Mouse (Mus musculus) midbrain, embryonic 12.5 days (tissue): ENCODE data around the gene Mrgpra2b. TPM values are rescaled to one million over a fixed set of nuclear protein-coding genes. Genes with fewer than 3 reads are reported as not detected.
"Not testable (repeated sequence)": the region's sequence is repeated elsewhere in the genome, so short reads cannot be mapped to it uniquely, and the experiment has no call there.

Source experiments
- ATAC-seq: fragments of 200-750 bp; cut with Nextera tagmentation; 2 replicates; pipeline ENCODE4 v1.8.0; 2017; ENCODE audit warnings: low read depth, moderate TSS enrichment, moderate library complexity; ENCODE audit not compliant: low FRiP score
- H3K27ac ChIP-seq: fragments of 300-500 bp; sonication (generic); replicated peaks from 2 replicates; pipeline ENCODE4 v1.5.1; 2016; ENCODE audit warnings: mild to moderate bottlenecking
- H3K27me3 ChIP-seq: fragments of 300-500 bp; sonication (generic); 2 replicates; pipeline ENCODE4 v1.6.1; 2016; ENCODE audit warnings: mild to moderate bottlenecking
- H3K36me3 ChIP-seq: fragments of 300-500 bp; sonication (generic); 2 replicates; pipeline ENCODE4 v1.6.1; 2016
- H3K4me1 ChIP-seq: fragments of 300-500 bp; sonication (generic); 2 replicates; pipeline ENCODE4 v1.6.1; 2016
- H3K4me2 ChIP-seq: fragments of 300-500 bp; sonication (generic); replicated peaks from 2 replicates; pipeline ENCODE4 v1.6.1; 2016; ENCODE audit warnings: mild to moderate bottlenecking, moderate library complexity
- H3K4me3 ChIP-seq: fragments of 300-500 bp; sonication (generic); 2 replicates; pipeline ENCODE4 v1.5.1; 2016; ENCODE audit warnings: mild to moderate bottlenecking
- H3K9ac ChIP-seq: fragments of 300-500 bp; sonication (generic); replicated peaks from 2 replicates; pipeline ENCODE4 v1.6.1; 2016; ENCODE audit warnings: mild to moderate bottlenecking, moderate library complexity
- H3K9me3 ChIP-seq: fragments of 300-500 bp; sonication (generic); 2 replicates; pipeline ENCODE4 v1.6.1; 2016; ENCODE audit warnings: mild to moderate bottlenecking
- WGBS: fragments of 180-500 bp; shearing (Covaris S2); methylation state at CpG from one replicate; pipeline ENCODE4 v1.1.7; 2016; 5-methylcytosine and 5-hydroxymethylcytosine counted together
- polyA plus RNA-seq: library from polyadenylated mRNA; unstranded; fragments of >200 nt; fragmentation: Nextera tagmentation; extraction: Ambion mirVana; gene quantifications from 2 replicates; pipeline ENCODE4 v1.2.1, GENCODE M21; 2016

The Mrgpra2b gene
- polyA plus RNA-seq = not detected in 2 replicates

- no peak for ATAC-seq
- peaks cover 44% of the 10 kb centered on the region; the same call in 1 of the 2 replicates for H3K9me3 ChIP-seq
These were observed at the start of gene Mrgpra2b for GRCm38 (mm10) chr7:47528762-47529161. TSS of gene Mrgpra2b (minus strand) at chr7:47528862.

GRCm38 (mm10) chr7:47516379-47516778, 12.3 kb downstream of the Mrgpra2b start:
- 58% methylated on average over 1 of the region's 1 CpGs for WGBS
- Histone ChIP-seq H3K9ac (no peak overlapping the region), H3K27ac (no peak overlapping the region), H3K36me3 (no peaks in the 10 kb centered on the region), H3K4me2 (no peak overlapping the region), H3K4me3 (no peak overlapping the region), H3K9me3 (peaks cover 37% of the 10 kb centered on the region), H3K4me1 (no peaks in the 10 kb centered on the region), H3K27me3 (no peaks in the 10 kb centered on the region)
- no peak for ATAC-seq

More at GRCm38 (mm10) chr7:47528762-47529161, at the start of gene Mrgpra2b:
- no peak within 1 kb of the TSS for H3K4me2 ChIP-seq
- no peaks in the 10 kb centered on the region for H3K36me3 ChIP-seq
- no peak within 1 kb of the TSS for H3K9ac ChIP-seq
- no peaks in the 10 kb centered on the region for H3K27me3 ChIP-seq
- no peak within 1 kb of the TSS for H3K27ac ChIP-seq
- no peak within 1 kb of the TSS for H3K4me3 ChIP-seq
- H3K4me1 ChIP-seq = no peaks in the 10 kb centered on the region

DNA sequence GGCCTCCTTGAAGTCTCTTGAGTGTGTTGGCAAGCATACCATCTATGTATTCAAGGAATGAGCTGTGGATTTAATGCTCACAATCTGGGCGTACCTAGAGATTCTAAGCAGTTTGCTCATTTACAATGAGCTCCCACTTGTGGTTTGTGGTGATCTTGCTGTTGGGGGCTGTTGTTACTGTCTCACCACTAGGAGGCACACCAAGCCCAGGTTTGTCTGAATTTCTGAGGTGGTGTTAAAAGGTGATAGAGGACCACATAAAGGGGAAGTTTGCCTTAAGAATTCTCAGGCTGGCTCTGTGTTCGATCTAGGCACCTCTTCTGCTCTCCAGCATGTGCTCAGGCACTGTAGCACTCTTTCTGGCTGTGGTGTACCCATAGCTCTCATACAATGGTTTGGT, 13.6 kb downstream of the Mrgpra2b start:
- H3K9me3 ChIP-seq = peaks cover 31% of the 10 kb centered on the region
- H3K4me3 ChIP-seq = no peak overlapping the region
- no peak overlapping the region for H3K4me2 ChIP-seq
- no peak for ATAC-seq
- H3K36me3 ChIP-seq = no peaks in the 10 kb centered on the region
- WGBS = 75% methylated on average over 2 of the region's 2 CpGs
- H3K27ac ChIP-seq = no peak overlapping the region
- no peaks in the 10 kb centered on the region for H3K4me1 ChIP-seq
- no peaks in the 10 kb centered on the region for H3K27me3 ChIP-seq
- H3K9ac ChIP-seq = no peak overlapping the region

- Histone ChIP-seq H3K9me3 (peaks cover 42% of the 10 kb centered on the region), H3K36me3 (no peaks in the 10 kb centered on the region), H3K27me3 (no peaks in the 10 kb centered on the region), H3K27ac (no peak overlapping the region), H3K4me1 (no peaks in the 10 kb centered on the region), H3K4me3 (no peak overlapping the region), H3K9ac (no peak overlapping the region), H3K4me2 (no peak overlapping the region)
- no peak for ATAC-seq
- 81% methylated on average over 4 of the region's 4 CpGs for WGBS
These were observed 25.7 kb downstream of the Mrgpra2b start for GRCm38 (mm10) chr7:47502953-47503352.

DNA sequence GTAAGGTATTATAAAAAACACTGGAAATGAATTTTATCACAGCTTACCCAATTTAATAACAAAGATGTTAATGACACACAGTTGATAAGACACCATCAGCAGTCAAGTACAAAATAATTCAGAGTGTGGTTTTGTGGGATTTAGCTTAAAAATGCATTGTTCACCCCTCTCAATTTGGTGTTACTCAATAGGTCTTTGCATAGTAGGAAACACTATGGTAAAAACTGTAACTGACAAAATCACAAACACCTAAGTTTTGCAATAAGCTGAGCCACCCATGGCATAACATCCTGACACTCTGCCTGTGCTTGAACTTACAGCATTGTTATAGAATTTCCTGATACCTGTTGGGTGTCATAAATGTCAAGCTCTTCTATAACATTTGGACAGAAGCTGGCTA, 37.4 kb downstream of the Mrgpra2b start:
- H3K27me3 ChIP-seq, H3K4me2 ChIP-seq, H3K9me3 ChIP-seq, H3K36me3 ChIP-seq, ATAC-seq, H3K4me1 ChIP-seq, H3K9ac ChIP-seq, H3K27ac ChIP-seq, H3K4me3 ChIP-seq: not testable (repeated sequence)

DNA sequence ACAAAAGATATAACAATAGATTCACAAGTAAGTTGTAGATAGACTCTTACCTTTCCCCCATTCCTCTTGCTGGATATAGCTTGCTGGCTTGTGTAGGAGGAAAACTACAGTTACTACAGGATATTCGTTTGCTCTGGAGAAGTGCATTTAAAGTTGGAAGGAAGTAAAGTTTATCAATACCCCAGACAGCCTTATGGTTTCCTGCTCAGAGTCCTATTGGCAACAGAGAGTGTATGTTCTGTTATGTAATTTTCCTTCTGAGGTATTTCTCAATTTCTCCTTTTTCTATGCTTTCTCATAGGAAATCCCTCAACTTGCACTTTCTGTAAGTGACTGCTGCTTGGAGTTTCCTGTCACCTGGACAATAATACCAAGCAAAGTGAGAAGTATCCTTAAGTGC, 39.2 kb downstream of the Mrgpra2b start:
- H3K36me3 ChIP-seq, H3K27ac ChIP-seq, ATAC-seq, H3K27me3 ChIP-seq, H3K4me2 ChIP-seq, H3K9me3 ChIP-seq, H3K4me3 ChIP-seq, H3K9ac ChIP-seq, H3K4me1 ChIP-seq: not testable (repeated sequence)
- WGBS = no CpG with 5 or more reads among the region's 1 CpGs

DNA sequence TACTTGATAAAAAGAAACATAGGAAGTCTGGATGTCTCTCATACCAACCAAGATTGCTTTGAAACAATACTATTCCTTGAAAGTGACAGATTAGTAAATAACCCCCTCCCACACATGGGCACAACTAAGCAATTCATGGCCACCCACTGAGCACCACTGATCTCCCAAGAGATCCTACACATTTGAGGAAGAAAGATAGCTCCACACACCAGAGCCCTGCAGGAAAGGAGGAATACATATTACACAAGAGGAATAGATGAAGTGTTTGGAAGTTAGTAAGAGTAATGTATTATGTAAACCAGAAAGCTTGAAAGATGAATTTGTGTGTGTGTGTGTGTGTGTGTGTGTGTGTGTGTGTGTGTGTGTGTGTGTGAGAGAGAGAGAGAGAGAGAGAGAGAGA, 45.5 kb downstream of the Mrgpra2b start:
- H3K27me3 ChIP-seq, H3K36me3 ChIP-seq, H3K9me3 ChIP-seq, H3K4me2 ChIP-seq, H3K9ac ChIP-seq, H3K27ac ChIP-seq, ATAC-seq, H3K4me1 ChIP-seq, H3K4me3 ChIP-seq: not testable (repeated sequence)

DNA sequence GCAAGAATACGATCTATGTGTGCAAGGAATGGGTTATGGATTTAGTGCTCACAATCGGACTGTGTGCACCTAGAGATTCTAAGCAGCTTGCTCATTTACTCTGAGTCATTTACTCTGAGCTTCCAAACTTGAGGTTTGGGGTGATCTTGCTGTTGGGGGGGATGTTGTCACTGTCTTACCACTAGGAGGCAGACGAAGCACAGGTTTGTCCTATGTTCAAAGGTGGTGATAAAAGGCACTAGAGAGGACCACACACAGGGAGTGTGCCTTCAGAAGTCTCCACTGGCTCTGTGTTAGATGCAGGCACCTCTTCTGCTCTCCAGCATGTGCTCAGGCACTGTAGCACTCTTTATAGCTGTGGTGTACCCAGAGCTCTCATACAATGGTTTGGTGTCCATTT, 54.8 kb downstream of the Mrgpra2b start:
- not testable (repeated sequence) for H3K27ac ChIP-seq, H3K4me3 ChIP-seq, H3K36me3 ChIP-seq, H3K9me3 ChIP-seq, H3K4me2 ChIP-seq, ATAC-seq, H3K27me3 ChIP-seq, H3K4me1 ChIP-seq, H3K9ac ChIP-seq
- 52% methylated on average over 2 of the region's 3 CpGs for WGBS

DNA sequence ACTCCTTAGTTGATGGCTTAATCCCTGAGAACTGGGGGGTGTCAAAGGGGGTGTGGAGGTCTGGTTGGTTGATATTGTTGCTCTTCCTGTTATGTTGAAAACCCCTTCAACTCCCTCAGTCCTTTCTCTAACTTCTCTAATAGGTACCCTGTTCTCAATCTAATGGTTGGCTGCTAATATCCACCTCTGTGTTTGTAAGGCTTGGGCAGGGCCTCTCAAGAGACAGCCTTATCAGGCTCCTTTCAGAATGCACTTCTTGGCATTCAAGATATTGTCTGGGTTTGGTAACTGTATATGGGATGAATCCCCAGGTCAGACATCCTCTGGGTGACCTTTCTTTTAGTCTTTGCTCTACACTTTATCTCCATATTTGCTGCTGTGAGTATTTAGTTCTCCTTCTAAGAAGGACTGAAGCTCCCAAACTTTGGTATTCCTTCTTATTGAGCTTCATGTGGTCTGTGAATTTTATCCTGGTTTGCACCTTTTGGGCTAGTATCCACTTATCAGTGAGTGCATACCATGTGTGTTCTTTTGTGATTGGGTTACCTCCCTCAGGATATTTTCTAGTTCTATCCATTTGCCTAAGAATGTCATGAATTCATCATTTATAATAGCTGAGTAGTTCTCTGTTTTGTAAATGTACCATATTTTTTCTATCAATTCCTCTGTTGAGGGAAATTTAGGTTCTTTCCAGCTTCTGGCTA, 63.2 kb downstream of the Mrgpra2b start:
- H3K27ac ChIP-seq, H3K4me1 ChIP-seq, ATAC-seq, H3K27me3 ChIP-seq, H3K36me3 ChIP-seq, H3K4me2 ChIP-seq, H3K4me3 ChIP-seq, H3K9ac ChIP-seq, H3K9me3 ChIP-seq: not testable (repeated sequence)

- not testable (repeated sequence) for H3K4me2 ChIP-seq, H3K4me3 ChIP-seq, H3K36me3 ChIP-seq, H3K9ac ChIP-seq, H3K9me3 ChIP-seq, H3K4me1 ChIP-seq, ATAC-seq, H3K27ac ChIP-seq, H3K27me3 ChIP-seq
- WGBS = no CpG with 5 or more reads among the region's 1 CpGs
These were observed 76.6 kb downstream of the Mrgpra2b start, which contains the start of gene Mrgpra2a for GRCm38 (mm10) chr7:47452015-47452414. TSS of gene Mrgpra2a (minus strand) at chr7:47452139.

- not testable (repeated sequence) for H3K36me3 ChIP-seq, H3K9ac ChIP-seq, H3K27me3 ChIP-seq, H3K4me3 ChIP-seq, H3K9me3 ChIP-seq, H3K27ac ChIP-seq, ATAC-seq, H3K4me2 ChIP-seq, H3K4me1 ChIP-seq
These were observed 82.9 kb downstream of the Mrgpra2b start for GRCm38 (mm10) chr7:47445729-47446128.

GRCm38 (mm10) chr7:47436463-47436862, 92.2 kb downstream of the Mrgpra2b start:
- H3K4me3 ChIP-seq, H3K9me3 ChIP-seq, H3K36me3 ChIP-seq, H3K4me2 ChIP-seq, H3K9ac ChIP-seq, H3K4me1 ChIP-seq, H3K27me3 ChIP-seq, H3K27ac ChIP-seq, ATAC-seq: not testable (repeated sequence)
- 58% methylated on average over 2 of the region's 2 CpGs for WGBS

DNA sequence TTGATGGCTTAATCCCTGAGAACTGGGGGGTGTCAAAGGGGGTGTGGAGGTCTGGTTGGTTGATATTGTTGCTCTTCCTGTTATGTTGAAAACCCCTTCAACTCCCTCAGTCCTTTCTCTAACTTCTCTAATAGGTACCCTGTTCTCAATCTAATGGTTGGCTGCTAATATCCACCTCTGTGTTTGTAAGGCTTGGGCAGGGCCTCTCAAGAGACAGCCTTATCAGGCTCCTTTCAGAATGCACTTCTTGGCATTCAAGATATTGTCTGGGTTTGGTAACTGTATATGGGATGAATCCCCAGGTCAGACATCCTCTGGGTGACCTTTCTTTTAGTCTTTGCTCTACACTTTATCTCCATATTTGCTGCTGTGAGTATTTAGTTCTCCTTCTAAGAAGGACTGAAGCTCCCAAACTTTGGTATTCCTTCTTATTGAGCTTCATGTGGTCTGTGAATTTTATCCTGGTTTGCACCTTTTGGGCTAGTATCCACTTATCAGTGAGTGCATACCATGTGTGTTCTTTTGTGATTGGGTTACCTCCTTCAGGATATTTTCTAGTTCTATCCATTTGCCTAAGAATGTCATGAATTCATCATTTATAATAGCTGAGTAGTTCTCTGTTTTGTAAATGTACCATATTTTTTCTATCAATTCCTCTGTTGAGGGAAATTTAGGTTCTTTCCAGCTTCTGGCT, 100.7 kb downstream of the Mrgpra2b start:
- not testable (repeated sequence) for H3K4me3 ChIP-seq, H3K27me3 ChIP-seq, H3K4me2 ChIP-seq, H3K36me3 ChIP-seq, H3K27ac ChIP-seq, H3K9ac ChIP-seq, ATAC-seq, H3K4me1 ChIP-seq, H3K9me3 ChIP-seq
